Mouse (Mus musculus): Measurements from ENCODE around the gene 1600014C10Rik.

The 1600014C10Rik gene

GRCm38 (mm10) chr7:38215697-38216096, 32.7 kb downstream of the 1600014C10Rik start:
- DNase-seq (ENCODE audit: low spot score): no peak

- no peak for DNase-seq (ENCODE audit: low spot score)
These were observed 34.6 kb downstream of the 1600014C10Rik start for GRCm38 (mm10) chr7:38217417-38218171.

- DNase-seq (ENCODE audit: low spot score): no peak
These were observed 35.8 kb downstream of the 1600014C10Rik start for GRCm38 (mm10) chr7:38218631-38219367.

GRCm38 (mm10) chr7:38219526-38219925, 36.5 kb downstream of the 1600014C10Rik start:
- no peak for DNase-seq (ENCODE audit: low spot score)

DNA sequence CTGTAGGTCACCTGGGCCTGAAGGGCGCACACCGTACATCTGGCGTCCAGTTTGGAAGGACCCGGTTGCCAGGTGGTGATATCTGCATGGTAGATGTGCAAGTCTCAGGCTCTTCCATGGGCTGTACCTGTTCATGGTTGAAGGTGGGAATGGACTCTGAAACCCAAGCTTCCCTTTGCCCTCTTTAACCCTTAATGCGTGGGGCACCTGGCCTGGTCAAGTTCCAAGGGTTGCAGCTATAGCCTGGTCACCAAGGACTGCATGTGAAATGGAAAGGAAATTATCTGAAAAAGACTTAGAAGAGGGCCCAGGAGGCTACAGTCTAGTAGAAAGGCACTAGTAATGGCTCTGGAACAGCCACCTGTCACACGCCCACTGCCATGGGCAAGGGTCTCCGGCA, 37.8 kb downstream of the 1600014C10Rik start:
- no peak for DNase-seq (ENCODE audit: low spot score)

DNA sequence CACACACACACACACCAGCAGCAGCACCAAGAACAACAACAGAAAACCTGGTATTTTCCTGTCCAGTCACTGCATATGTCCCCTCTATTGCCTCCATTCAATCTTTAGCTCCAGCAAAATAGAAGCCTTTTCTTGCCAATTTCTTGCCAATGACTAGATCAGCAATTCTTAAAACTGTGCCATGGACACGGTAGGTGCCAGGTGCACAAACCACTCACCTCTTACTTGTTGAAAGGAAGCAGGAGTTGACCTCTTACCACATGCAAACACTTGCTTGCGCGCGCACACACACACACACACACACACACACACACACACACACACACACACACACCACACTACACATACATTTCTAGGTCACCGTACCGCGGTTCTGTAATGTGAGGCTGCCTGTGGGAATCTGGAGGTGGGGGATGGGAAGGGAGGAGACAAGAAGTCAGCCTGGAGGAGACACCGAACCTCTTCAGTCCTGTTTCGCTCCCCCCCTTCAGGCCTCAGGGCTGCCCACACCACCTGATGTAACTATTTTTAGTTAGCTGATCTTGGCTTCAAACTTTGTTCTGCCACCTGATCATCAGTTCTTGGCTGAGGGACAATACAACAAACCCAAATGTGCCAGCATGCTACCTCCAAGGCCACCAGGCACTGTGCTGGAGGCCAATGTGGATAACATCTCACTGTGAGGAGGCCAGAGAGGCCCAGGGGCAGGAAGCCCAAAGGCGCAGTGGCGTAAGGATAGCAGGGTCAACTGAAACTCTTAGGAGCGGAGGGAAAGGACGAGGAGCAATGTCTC, 41.8 kb downstream of the 1600014C10Rik start:
- DNase-seq (ENCODE audit: low spot score): no peak

DNA sequence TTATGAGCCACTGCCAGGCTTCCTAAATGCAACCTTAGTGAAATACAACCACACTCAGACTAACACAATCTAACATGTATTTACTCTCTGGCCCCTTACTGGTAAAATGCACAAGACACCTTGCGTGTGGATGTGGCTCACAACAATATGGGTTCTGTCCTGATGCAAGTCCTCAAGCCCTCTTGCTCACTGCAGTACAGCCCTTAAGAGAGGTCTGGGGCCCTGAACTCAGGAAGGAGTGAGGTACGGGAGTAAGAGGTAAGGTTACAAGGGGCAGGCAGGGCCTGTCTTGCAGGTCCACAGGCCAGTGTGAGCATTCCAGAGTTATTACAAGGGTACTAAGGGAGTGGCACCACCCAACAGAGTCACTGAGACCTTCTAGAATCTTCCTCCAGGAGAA, 43.2 kb downstream of the 1600014C10Rik start:
- no peak for DNase-seq (ENCODE audit: low spot score)

DNA sequence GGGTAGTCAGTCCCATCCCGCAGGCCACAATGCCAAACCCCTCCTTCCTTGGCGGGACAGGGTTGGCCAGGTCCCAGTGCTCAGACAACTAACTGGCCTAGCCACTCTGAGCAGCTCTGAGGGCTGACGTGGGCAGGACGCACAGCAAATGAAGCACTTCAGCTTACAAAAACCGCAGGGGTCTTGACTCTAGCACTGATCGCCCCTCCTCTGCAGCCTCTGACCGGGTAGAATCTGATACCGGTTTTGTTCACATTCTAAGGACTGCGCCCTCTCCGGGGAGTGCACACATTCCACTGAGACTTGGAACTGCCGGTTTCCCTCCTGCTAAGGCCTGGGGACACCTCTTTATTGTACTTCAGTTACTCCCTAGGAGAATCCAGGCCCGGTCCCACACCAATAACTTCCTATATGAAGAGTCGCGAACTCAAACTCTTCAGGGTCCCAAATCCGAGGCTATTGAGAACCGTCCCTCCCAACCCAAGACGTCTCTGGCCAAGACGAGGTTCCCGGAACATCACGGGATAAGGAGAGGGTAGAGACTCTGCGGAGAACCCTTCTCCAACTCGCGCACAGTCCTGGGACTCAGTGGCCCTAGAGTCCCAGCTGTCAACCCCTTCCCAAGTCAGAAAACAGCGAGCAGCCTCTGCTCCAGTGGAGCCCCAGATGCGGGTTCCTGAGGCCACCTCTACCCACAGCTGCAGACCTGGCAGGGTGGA, 44.3 kb downstream of the 1600014C10Rik start:
- peak; percentile 51 for DNase-seq (ENCODE audit: low spot score)

- peak; percentile 94 for DNase-seq (ENCODE audit: low spot score)
These were observed 44.9 kb downstream of the 1600014C10Rik start, which contains the start of gene Plekhf1 for GRCm38 (mm10) chr7:38227900-38228298. Plekhf1 (minus strand) TSS chr7:38228016.

DNA sequence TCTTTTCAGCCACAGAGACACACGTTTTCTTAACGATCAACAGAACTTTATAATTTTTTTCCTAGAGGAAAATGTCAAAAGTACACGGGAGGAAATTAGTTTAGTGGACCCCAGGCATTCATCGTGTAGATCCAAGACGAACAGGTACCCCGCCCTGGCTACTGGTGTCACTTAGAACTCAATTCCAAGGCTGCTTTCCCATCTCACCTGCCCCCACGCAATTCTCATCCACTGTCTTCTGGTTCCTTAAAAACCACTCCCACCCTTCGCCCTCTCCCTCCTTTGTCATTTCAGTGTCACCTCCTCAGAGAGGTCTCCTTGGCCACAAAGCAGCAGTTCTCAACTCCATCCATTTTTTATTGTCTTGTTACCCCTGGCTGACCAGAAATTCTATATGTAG, 45.3 kb downstream of the 1600014C10Rik start:
- DNase-seq (ENCODE audit: low spot score): no peak

- no peak for DNase-seq (ENCODE audit: low spot score)
These were observed 47.3 kb downstream of the 1600014C10Rik start for GRCm38 (mm10) chr7:38230285-38230684.

DNA sequence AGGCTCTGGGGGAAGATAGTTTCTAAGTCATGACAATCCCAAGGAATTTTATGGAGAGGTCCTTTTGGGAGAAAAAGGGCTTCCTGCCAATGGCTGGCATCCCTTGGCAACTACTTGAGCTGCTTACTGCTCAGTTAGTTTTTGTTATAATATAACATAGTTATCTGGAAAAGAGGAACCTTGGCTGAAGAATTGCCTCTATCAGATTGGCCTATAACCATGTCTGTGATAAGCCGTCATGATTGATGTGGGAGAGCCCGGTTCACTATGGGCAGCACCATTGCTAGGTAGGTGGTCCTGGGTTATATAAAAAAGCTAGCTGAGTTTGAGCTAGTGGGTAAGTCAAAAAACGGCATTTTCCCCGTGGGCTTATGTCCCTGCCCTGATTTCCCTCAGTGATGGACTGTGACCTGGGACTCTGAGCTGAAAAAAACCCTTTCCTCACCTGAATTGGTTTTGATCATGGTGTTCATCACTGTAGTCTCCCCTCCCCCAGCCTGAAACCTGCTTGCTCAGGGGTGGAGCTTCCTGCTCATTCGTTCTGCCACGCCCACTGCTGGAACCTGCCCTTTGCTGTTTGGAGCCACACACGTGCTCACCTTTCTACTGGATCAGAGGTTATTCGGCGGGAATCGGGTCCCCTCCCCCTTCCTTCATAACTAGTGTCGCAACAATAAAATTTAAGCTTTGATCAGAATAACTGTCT, 53.5 kb downstream of the 1600014C10Rik start:
- DNase-seq (ENCODE audit: low spot score): no peak

GRCm38 (mm10) chr7:38237140-38237539, 54.1 kb downstream of the 1600014C10Rik start:
- DNase-seq (ENCODE audit: low spot score): no peak

GRCm38 (mm10) chr7:38242417-38242816, 59.4 kb downstream of the 1600014C10Rik start:
- DNase-seq (ENCODE audit: low spot score): no peak

Data from retina, embryonic 14.5 days (tissue).